9 mouse cellular contexts compared by ENCODE assay signal in the genomic region with DNA sequence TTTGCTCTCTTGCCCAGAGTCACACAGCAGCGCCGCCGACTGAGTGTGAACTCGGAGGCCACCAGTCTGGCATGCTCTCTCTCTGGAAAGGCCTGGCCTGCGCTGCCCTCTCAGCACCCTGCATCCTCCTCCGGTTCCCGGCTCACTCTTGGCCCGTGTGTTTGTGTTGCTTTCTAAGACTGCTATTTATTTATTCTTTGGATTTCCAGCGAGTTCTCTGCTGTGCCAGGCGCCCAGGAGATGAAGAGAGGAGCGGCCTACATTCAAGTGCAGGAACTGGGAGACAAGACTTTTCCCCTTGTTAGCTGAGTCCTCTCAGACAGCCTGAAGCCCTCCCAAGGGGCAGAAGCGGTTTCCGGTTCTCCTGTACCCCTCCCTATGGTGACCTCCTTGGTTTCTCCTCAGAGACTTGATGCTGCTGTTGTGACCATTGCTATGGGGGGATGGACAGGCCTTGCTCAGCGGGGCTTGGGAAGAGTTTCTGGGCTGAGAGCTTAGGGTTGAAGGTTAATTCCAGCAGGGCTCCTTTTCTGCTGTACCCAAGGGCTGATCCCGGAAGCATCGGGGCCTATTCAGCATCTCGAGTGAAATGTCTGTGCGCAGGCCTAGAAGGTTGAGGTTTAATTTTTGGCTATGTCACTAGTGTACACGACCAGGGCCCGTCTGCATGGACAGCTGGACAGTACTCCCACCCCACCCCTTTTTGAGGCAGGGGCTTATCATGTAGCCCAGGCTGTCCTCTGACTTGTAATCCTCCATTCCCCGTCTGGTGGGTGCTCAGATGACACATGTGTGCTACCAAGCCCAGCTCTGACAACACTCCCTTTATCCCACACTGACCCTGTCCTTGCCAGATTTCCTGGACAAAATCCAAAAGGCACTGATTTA. TPM values are rescaled to one million over a fixed set of nuclear protein-coding genes. Genes with fewer than 3 reads are reported as not detected.
DNase-seq lines count a peak whose midpoint lies in the region; ATAC-seq and TF ChIP-seq lines count a peak whose summit lies in the region.
"Had no signal": no experiment of that assay in that cellular context is flagged by ENCODE, and none has a peak within 500 bp of the region (broad histone marks: within the 10 kb centered on the region; RNA-seq: fewer than 3 reads in every experiment).

No protein-coding gene starts in this region.

- TF ChIP-seq CTCF in left cerebral cortex, adult 2 months (IDR thresholded peaks at IDR 0.05), result no peak

- peak overlapping the region; percentile 41 for H3K27ac ChIP-seq in left cerebral cortex, adult 2 months
- H3K27ac ChIP-seq in forebrain, embryonic 13.5 days, result no peak overlapping the region
- H3K27ac ChIP-seq in hindbrain, embryonic 14.5 days, result peak overlapping the region; percentile 55
- no peak overlapping the region for H3K27ac ChIP-seq in neural tube, embryonic 14.5 days (ENCODE audit: low read depth, low read length)
- H3K27ac ChIP-seq: liver, embryonic 13.5 days had no signal

- H3K9ac ChIP-seq in forebrain, embryonic 13.5 days, result peak overlapping the region; percentile 61
- peak overlapping the region; percentile 47; the same call in 1 of the 2 replicates for H3K9ac ChIP-seq in hindbrain, embryonic 14.5 days
- H3K9ac ChIP-seq in neural tube, embryonic 14.5 days (replicated peaks; ENCODE audit: low read depth, low read length), result 0 out of 2 replicates have a peak overlapping the region, but pooled peaks have one; percentile 35
- H3K9ac ChIP-seq: liver, embryonic 13.5 days had no signal

- intact Hi-C loops in left cerebral cortex, adult 2 months (cut with DNase I), result loop anchor here (5.0 kb wide), 1 partner anchor 413 kb away; no protein-coding TSS in a partner anchor

- ATAC-seq in forebrain, embryonic 13.5 days, result peak; percentile 19; the same call in 1 of the 2 replicates
- ATAC-seq in hindbrain, embryonic 14.5 days (ENCODE audit: low FRiP score), result no peak
- ATAC-seq in neural tube, embryonic 14.5 days (ENCODE audit: low read depth), result no peak
- no peak for ATAC-seq in inflammation-experienced regulatory T-cells, adult 6 months
- no peak for ATAC-seq in activated CD4-positive, CD25-positive, alpha-beta regulatory T cell, adult 4 months

- H3K4me2 ChIP-seq in forebrain, embryonic 13.5 days, result peak overlapping the region; percentile 63
- H3K4me2 ChIP-seq in hindbrain, embryonic 14.5 days (replicated peaks), result peak overlapping the region; percentile 49; the same call in 1 of the 2 replicates
- H3K4me2 ChIP-seq in neural tube, embryonic 14.5 days (ENCODE audit: low read depth, low read length), result peak overlapping the region; percentile 33; the same call in 1 of the 2 replicates

- H3K4me1 ChIP-seq in forebrain, embryonic 13.5 days, result peaks cover 14% of the 10 kb centered on the region
- H3K4me1 ChIP-seq in hindbrain, embryonic 14.5 days (replicated peaks; ENCODE audit: control insufficient read depth, insufficient read depth, low read length), result peaks cover 10% of the 10 kb centered on the region
- peaks cover 5% of the 10 kb centered on the region for H3K4me1 ChIP-seq in neural tube, embryonic 14.5 days (ENCODE audit: control insufficient read depth, insufficient read depth, low read length)

- H3K4me3 ChIP-seq in left cerebral cortex, adult 2 months, result no peak overlapping the region
- H3K4me3 ChIP-seq in forebrain, embryonic 13.5 days, result no peak overlapping the region
- H3K4me3 ChIP-seq in hindbrain, embryonic 14.5 days (replicated peaks; ENCODE audit: low read length), result no peak overlapping the region
- H3K4me3 ChIP-seq in neural tube, embryonic 14.5 days (ENCODE audit: low read depth, low read length), result no peak overlapping the region
- H3K4me3 ChIP-seq: liver, embryonic 13.5 days had no signal

- WGBS in forebrain, embryonic 13.5 days, result 52% methylated on average over 21 of the region's 21 CpGs
- 44% methylated on average over 21 of the region's 21 CpGs for WGBS in hindbrain, embryonic 14.5 days
- WGBS in neural tube, embryonic 14.5 days, result 55% methylated on average over 21 of the region's 21 CpGs

- DNase-seq in left cerebral cortex, adult 2 months (ENCODE audit: extremely low spot score in 1 of 2, low spot score in 2 of 2), result no peak
- DNase-seq in left cerebral cortex, adult 9 months (ENCODE audit: low spot score in 2 of 2), result no peak
- no peak for DNase-seq in hindbrain, embryonic 14.5 days (ENCODE audit: low spot score)
- no peak for DNase-seq in thymus, adult 18-20 months
- DNase-seq: liver, embryonic 13.5 days had no signal

- no peaks in the 10 kb centered on the region for H3K9me3 ChIP-seq in forebrain, embryonic 13.5 days (replicated peaks)
- H3K9me3 ChIP-seq in hindbrain, embryonic 14.5 days (ENCODE audit: control insufficient read depth, low read length), result no peaks in the 10 kb centered on the region
- no peaks in the 10 kb centered on the region for H3K9me3 ChIP-seq in neural tube, embryonic 14.5 days (ENCODE audit: control insufficient read depth, low read length)
- H3K9me3 ChIP-seq: liver, embryonic 13.5 days had no signal

- H3K27me3 ChIP-seq in forebrain, embryonic 13.5 days, result peaks cover 8% of the 10 kb centered on the region; the same call in 1 of the 2 replicates
- no peaks in the 10 kb centered on the region for H3K27me3 ChIP-seq in hindbrain, embryonic 14.5 days (ENCODE audit: control insufficient read depth, insufficient read depth, low read length)
- H3K27me3 ChIP-seq in neural tube, embryonic 14.5 days (ENCODE audit: control insufficient read depth, insufficient read depth, low read length), result no peaks in the 10 kb centered on the region

- no peaks in the 10 kb centered on the region for H3K36me3 ChIP-seq in forebrain, embryonic 13.5 days (ENCODE audit: poor library complexity, severe bottlenecking)
- H3K36me3 ChIP-seq in hindbrain, embryonic 14.5 days (replicated peaks; ENCODE audit: control insufficient read depth, insufficient read depth), result no peaks in the 10 kb centered on the region
- no peaks in the 10 kb centered on the region for H3K36me3 ChIP-seq in neural tube, embryonic 14.5 days (ENCODE audit: control insufficient read depth, insufficient read depth, low read length)
- H3K36me3 ChIP-seq: liver, embryonic 13.5 days had no signal

RNA-seq across cellular contexts. Expression of a gene that starts 8.9 kb away (rescaled TPM):
- total RNA-seq in left cerebral cortex, adult 2 months (2021), result 1 to 10 TPM; 5.4 to 5.8 TPM
- polyA plus RNA-seq in forebrain, embryonic 13.5 days (2015; fragmentation: Nextera tagmentation; extraction: Ambion mirVana), result 0.79 and 0.80 TPM in 2 replicates
- 2.8 and 3.5 TPM in 2 replicates for polyA plus RNA-seq in hindbrain, embryonic 14.5 days (2014; fragmentation: Nextera tagmentation; extraction: Ambion mirVana)
- 2.7 and 3.1 TPM in 2 replicates for polyA plus RNA-seq in neural tube, embryonic 14.5 days (2014; fragmentation: Nextera tagmentation; extraction: Ambion mirVana)
- not detected for polyA plus RNA-seq in inflammation-experienced regulatory T-cells, adult 6 months (2017; shearing (Covaris generic))
- not detected for polyA plus RNA-seq in activated CD4-positive, CD25-positive, alpha-beta regulatory T cell, adult 4 months (2017; shearing (Covaris generic))

RNA-seq across cellular contexts. Expression of a gene that starts 9.6 kb away (rescaled TPM):
- total RNA-seq in left cerebral cortex, adult 2 months (2021), result 10 to 100 TPM; 42.8 to 45.3 TPM
- 8.8 and 9.3 TPM in 2 replicates for polyA plus RNA-seq in forebrain, embryonic 13.5 days (2015; fragmentation: Nextera tagmentation; extraction: Ambion mirVana)
- polyA plus RNA-seq in hindbrain, embryonic 14.5 days (2014; fragmentation: Nextera tagmentation; extraction: Ambion mirVana), result 26.5 and 29.7 TPM in 2 replicates
- polyA plus RNA-seq in neural tube, embryonic 14.5 days (2014; fragmentation: Nextera tagmentation; extraction: Ambion mirVana), result 23.7 and 29.1 TPM in 2 replicates
- under 1 TPM in 2 of 3 experiments, not detected in 1; 0.24 to 0.32 TPM for polyA plus RNA-seq in inflammation-experienced regulatory T-cells, adult 6 months (2017; shearing (Covaris generic))
- polyA plus RNA-seq in activated CD4-positive, CD25-positive, alpha-beta regulatory T cell, adult 4 months (2017; shearing (Covaris generic)), result not detected

RNA-seq across cellular contexts. Expression of a gene that starts 17.6 kb away (rescaled TPM):
- 1 to 10 TPM; 1.9 to 2.0 TPM for total RNA-seq in left cerebral cortex, adult 2 months (2021)
- polyA plus RNA-seq in forebrain, embryonic 13.5 days (2015; fragmentation: Nextera tagmentation; extraction: Ambion mirVana), result 0.87 and 0.98 TPM in 2 replicates
- 1.1 and 1.2 TPM in 2 replicates for polyA plus RNA-seq in hindbrain, embryonic 14.5 days (2014; fragmentation: Nextera tagmentation; extraction: Ambion mirVana)
- polyA plus RNA-seq in neural tube, embryonic 14.5 days (2014; fragmentation: Nextera tagmentation; extraction: Ambion mirVana), result 0.52 and 1.1 TPM in 2 replicates
- 1 to 10 TPM; 3.4 to 9.3 (median 3.9) TPM for polyA plus RNA-seq in inflammation-experienced regulatory T-cells, adult 6 months (2017; shearing (Covaris generic))
- polyA plus RNA-seq in activated CD4-positive, CD25-positive, alpha-beta regulatory T cell, adult 4 months (2017; shearing (Covaris generic)), result 1 to 10 TPM; 4.9 to 5.0 TPM

RNA-seq across cellular contexts. Expression of a gene that starts 58.2 kb away (rescaled TPM):
- 1 to 10 TPM; 1.3 to 2.2 TPM for total RNA-seq in left cerebral cortex, adult 2 months (2021)
- 0.25 and 0.39 TPM in 2 replicates for polyA plus RNA-seq in forebrain, embryonic 13.5 days (2015; fragmentation: Nextera tagmentation; extraction: Ambion mirVana)
- 0.15 TPM in 1 of 2 replicates, not detected in the other for polyA plus RNA-seq in hindbrain, embryonic 14.5 days (2014; fragmentation: Nextera tagmentation; extraction: Ambion mirVana)
- 0.26 and 0.40 TPM in 2 replicates for polyA plus RNA-seq in neural tube, embryonic 14.5 days (2014; fragmentation: Nextera tagmentation; extraction: Ambion mirVana)
- polyA plus RNA-seq in inflammation-experienced regulatory T-cells, adult 6 months (2017; shearing (Covaris generic)), result not detected
- polyA plus RNA-seq in activated CD4-positive, CD25-positive, alpha-beta regulatory T cell, adult 4 months (2017; shearing (Covaris generic)), result not detected
- polyA plus RNA-seq: liver, embryonic 13.5 days had no signal

Comparison
In these comparisons a context has a peak if more than half of its experiments do, and no peak if none do; other contexts are left out.
1. H3K27ac ChIP-seq: peak in left cerebral cortex, adult 2 months (single experiment) and hindbrain, embryonic 14.5 days (single experiment); none in forebrain, embryonic 13.5 days (single experiment) and neural tube, embryonic 14.5 days (single experiment).
2. Peak in every context shown above with its lines, with median percentiles within 50 percentile points of each other: H3K4me2 ChIP-seq and H3K9ac ChIP-seq.